Mouse (Mus musculus) neutrophil, adult 83 days (primary cell): ENCODE results near the gene Spata46. TPM values are rescaled to one million over a fixed set of nuclear protein-coding genes. Genes with fewer than 3 reads are reported as not detected.

ENCODE experiments used
- total RNA-seq, 2 experiments: library from RNA; stranded (reverse); gene quantifications; one replicate each; pipeline ENCODE4 v1.2.4; 2023

The Spata46 gene
- total RNA-seq = not detected

DNA sequence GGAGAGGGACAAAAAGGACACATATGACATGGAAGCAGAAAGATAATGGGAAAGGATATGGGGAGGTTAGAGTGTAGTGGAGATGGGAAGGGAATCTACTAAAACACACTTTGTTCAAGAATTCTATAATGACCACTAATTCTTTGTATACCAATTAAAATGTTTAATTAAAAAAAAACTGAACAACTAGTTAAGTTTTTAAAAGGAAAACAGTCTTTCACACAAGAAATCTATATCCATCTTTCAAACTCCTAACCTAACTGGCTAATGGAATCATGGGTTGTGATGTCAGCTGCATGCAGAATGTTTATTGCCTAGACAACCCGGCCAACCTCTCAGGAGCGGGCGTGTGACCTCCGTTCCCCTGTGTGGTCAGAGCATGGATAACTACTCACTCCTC lies at the start of gene Spata46:
TSS of gene Spata46 (plus strand) at position 301 of the 400 bp plus-strand sequence.

GRCm38 (mm10) chr1:170277016-170277415 lies 31.6 kb upstream of the Spata46 start, which contains the start of gene Sh2d1b1:
Gene Sh2d1b1 (plus strand): TSS chr1:170277320.

GRCm38 (mm10) chr1:170306232-170306631 lies 2.4 kb upstream of the Spata46 start, which contains the start of gene Gm7694:
Gene Gm7694 (minus strand): TSS chr1:170306332.

Other genes starting within 250 kb of the Spata46 start
- gene Ddr2, start 198.0 kb upstream of the Spata46 start, total RNA-seq = under 1 TPM; 0.53 to 0.85 TPM
- gene Uap1, start 133.8 kb upstream of the Spata46 start, total RNA-seq = 10 to 100 TPM; 33.7 to 40.5 TPM
- gene Uhmk1, start 93.4 kb upstream of the Spata46 start, total RNA-seq = 10 to 100 TPM; 31.4 to 31.8 TPM
- 1 to 10 TPM in 1 of 2 experiments, not detected in 1; 1.1 TPM for gene Sh2d1b2, start 76.1 kb upstream of the Spata46 start, total RNA-seq
- 1 to 10 TPM; 2.3 to 2.9 TPM for gene Sh2d1b1, start 31.5 kb upstream of the Spata46 start, total RNA-seq
- 10 to 100 TPM; 10.1 to 11.5 TPM for gene Gm7694, start 2.5 kb upstream of the Spata46 start, total RNA-seq